Mouse (Mus musculus): ENCODE measurements around the gene Lgals7.
"Not testable (repeated sequence)": the region's sequence is repeated elsewhere in the genome, so short reads cannot be mapped to it uniquely, and the experiment has no call there.

Lgals7 gene

DNA sequence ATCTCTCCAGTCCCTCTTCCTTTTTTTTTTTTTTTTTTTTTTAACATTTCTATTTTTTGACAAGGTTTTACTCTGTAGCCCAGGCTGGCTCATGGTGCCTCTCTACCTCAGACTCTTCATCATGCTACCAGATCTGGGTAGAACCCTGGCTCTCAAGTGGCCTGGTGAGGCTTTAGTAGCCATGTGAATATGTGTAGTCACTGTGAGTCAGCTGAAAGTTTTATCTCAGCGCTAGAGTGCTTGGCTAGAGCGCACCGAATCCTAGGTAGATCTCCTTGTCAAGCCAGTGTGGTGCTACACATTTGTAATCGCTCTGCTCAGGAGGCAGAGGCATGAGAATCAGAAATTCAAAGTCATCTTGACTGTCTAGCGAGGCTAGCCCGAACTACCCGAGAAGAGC, 13.5 kb downstream of the Lgals7 start:
- DNase-seq (ENCODE audit: inconsistent ontology term), result no peak

- DNase-seq (ENCODE audit: inconsistent ontology term), result no peak
Observed at GRCm38 (mm10) chr7:28877856-28878255, 14.2 kb downstream of the Lgals7 start.

- DNase-seq (ENCODE audit: inconsistent ontology term), result no peak
Observed at GRCm38 (mm10) chr7:28879606-28880005, 16.0 kb downstream of the Lgals7 start.

GRCm38 (mm10) chr7:28880554-28880953, 16.9 kb downstream of the Lgals7 start:
- DNase-seq (ENCODE audit: inconsistent ontology term), result no peak

GRCm38 (mm10) chr7:28881199-28881598, 17.5 kb downstream of the Lgals7 start, which contains the start of gene Capn12:
Capn12 (plus strand) TSS chr7:28881422.
- no peak for DNase-seq (ENCODE audit: inconsistent ontology term)

GRCm38 (mm10) chr7:28883039-28883438, 19.4 kb downstream of the Lgals7 start:
- no peak for DNase-seq (ENCODE audit: inconsistent ontology term)

DNA sequence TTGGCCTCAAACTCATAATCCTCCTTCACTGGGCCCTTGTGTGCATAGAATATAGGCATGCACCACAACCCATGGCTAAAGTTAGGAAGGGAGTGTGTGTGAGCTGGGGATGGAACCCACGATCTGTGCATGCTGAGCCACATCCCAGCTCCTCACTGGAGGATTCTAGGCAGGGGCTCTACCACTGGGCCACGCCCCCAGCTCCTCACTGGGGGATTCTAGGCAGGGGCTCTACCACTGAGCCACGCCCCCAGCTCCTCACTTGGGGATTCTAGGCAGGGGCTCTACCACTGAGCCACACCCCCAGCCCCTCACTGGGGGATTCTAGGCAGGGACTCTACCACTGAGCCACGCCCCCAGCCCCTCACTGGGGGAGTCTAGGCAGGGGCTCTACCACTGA, 20.1 kb downstream of the Lgals7 start:
- DNase-seq (ENCODE audit: inconsistent ontology term), result not testable (repeated sequence)

DNA sequence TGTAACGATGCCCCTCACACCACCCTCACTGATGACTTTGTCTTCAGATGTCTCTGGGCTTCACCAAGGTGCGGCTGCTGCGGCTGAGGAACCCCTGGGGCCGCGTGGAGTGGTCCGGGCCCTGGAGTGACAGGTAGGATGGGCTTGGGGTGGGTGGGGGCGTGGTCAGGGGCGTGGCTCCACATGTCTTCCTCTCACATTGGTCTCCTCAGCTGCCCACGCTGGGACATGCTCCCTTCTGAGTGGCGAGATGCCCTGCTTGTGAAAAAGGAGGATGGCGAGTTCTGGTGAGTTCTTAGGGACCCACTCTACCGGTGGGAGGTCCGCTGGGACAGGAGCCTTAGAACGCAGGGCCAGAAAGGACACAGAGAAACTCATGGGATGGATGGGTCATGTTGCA, 22.8 kb downstream of the Lgals7 start:
- DNase-seq (ENCODE audit: inconsistent ontology term), result no peak

DNA sequence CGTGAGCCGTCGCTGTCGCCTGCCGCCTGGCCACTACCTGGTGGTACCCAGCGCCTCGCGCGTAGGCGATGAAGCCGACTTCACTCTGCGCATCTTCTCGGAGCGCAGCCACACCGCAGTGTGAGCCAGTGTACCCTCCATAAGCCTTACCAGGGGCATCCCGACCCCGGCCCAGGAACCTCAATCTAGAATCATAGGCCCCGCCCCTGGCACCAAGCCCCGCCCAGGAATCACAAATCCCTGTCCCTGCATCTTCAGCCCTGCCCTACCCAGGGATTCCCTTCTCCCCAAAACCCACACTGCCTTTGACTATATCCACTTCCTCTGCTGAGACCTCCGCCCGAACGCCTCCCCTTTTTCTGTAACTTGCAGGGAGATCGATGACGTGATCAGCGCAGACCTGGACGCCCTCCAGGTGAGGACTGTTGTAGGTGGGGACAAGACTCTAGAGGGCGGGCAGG, 25.1 kb downstream of the Lgals7 start:
- DNase-seq (ENCODE audit: inconsistent ontology term), result peak; percentile 46

- no peak for DNase-seq (ENCODE audit: inconsistent ontology term)
Observed at GRCm38 (mm10) chr7:28892601-28893000, 28.9 kb downstream of the Lgals7 start.

DNA sequence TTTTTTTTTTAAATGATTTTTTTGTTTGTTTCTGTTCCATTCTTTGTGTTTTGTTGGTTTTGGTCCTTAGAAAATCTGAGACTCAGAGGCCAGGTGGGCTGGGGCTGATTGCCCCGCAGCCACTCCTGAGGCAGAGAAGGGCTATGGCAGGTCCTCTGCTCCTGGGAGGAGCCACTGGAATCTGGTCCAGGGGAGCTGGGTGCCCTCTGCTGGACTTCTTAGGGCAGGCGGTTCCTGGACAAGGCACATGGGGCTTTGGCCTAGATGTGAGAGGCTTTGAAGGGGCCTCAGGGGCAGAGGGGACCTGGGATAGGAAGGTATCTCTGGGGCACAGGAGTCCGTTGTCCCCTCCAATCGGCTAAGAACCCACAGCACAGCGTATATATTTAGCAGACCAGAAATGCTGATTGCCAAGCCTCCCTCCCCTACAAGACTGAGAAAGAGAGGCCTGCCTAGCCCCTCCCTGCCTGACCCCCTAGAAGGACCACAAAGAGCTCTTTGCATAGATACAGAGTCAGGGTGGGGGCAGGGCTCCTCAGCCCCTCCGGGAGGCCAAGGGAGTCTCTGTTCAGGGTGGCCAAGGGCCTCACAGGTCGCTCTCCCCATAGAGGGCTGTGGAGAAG, 30.1 kb downstream of the Lgals7 start:
- peak; percentile 71 for DNase-seq (ENCODE audit: inconsistent ontology term)

DNA sequence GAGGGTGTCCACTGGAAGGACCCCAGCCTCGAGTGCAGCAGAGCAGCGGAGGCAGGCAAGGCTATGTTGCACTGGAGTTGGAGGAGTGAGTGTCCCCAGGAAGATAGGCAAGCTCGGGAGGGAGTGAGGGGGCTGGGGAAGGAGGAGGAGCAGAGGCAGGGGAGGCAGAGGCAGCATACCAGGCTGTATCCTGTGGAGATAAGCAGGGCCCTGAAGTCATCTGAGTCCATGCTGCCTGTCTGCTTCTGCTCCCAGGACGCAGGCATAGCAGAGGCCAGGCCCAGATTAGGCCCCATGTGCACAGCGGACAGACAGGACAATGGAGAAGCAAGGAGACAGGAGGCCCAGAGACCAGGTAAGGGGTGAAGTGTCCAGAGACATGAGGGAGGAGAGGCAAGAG, 31.3 kb downstream of the Lgals7 start:
- no peak for DNase-seq (ENCODE audit: inconsistent ontology term)

- no peak for DNase-seq (ENCODE audit: inconsistent ontology term)
Observed at GRCm38 (mm10) chr7:28897661-28898060, 34.0 kb downstream of the Lgals7 start.

GRCm38 (mm10) chr7:28899972-28900371, 36.3 kb downstream of the Lgals7 start:
- no peak for DNase-seq (ENCODE audit: inconsistent ontology term)

DNA sequence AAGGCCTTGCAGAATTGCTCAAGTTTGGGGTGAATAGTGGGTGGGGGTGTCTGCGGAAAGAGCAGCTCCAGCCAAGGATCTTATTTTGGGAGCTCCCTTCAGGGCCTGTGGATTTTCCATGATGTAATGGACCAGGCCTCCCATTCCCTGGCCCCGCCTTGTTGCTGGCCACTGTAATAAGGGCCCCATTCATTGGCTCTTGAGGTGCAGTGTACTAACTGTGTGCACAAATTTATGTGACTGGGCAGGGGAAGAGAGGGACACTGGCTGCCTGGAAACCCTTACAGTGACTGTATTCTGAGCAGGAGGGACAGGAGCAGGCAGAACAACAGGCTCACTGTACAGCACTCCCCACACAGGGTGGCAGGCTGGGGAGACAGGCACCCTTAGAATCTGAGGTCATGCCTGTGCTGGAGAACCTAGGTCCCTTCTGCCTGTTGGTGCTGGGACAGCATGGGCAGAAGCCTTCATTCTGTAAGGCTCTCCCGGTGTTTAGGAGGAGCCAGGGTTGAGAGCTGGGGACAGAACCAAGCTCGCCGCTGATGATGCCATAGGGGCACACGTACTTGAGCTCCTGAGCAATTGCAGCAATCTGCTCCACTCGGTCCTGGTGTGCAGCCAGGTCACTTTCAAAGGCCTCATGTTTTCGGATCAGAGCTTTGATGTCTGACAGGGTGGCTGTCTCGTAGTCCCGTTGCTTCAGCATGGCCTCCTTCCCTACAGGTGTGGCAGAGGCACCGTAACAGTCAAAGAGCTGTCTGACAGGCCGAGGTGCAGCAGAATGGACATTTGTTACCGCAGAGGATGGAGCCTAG, 37.9 kb downstream of the Lgals7 start:
- DNase-seq (ENCODE audit: inconsistent ontology term), result peak; percentile 54

- DNase-seq (ENCODE audit: inconsistent ontology term), result no peak
Observed at GRCm38 (mm10) chr7:28902180-28902579, 38.5 kb downstream of the Lgals7 start.

DNA sequence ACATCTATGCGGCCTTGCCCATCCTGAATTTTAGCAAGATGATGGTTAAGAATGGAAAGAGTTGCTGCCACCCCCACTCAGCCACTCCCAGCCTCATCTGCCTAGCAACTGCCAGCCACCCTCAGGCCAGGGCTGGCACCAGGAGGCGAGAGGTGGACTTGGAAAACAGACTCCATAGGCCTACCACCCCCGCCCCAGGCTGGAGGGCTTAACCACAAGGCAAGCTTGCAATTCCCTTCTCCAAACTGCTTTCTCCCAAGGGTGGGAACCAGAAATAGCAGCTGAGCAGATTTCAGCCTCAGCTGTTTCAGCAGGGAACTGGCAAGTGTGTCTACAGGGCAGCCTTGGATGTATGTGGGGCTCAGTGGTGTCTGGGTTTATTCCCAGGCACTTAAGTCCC, 39.2 kb downstream of the Lgals7 start:
- DNase-seq (ENCODE audit: inconsistent ontology term), result no peak

GRCm38 (mm10) chr7:28903778-28904177, 40.1 kb downstream of the Lgals7 start:
- DNase-seq (ENCODE audit: inconsistent ontology term), result no peak

GRCm38 (mm10) chr7:28907195-28907594, 43.5 kb downstream of the Lgals7 start:
- no peak for DNase-seq (ENCODE audit: inconsistent ontology term)

- DNase-seq (ENCODE audit: inconsistent ontology term), result no peak
Observed at GRCm38 (mm10) chr7:28911632-28912031, 48.0 kb downstream of the Lgals7 start.

DNA sequence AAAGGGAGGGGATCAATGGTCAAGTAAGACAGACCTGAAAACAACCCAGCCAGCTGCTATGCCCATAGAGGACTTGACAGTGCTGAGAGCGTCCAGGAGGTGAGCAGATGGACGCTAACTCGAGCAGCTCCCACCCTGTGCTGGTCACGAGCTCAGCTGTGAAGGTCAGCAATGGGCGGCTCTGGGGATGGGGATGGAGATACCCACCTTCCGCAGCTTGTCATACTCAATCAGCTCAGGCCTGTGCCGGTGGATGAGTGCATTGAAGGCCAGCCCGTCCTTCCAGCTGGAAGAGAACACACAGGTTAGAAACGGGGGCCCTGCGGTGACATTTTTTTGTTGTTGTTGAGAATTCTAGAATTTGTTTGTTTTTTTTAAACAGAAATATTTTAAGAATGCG, 49.5 kb downstream of the Lgals7 start:
- no peak for DNase-seq (ENCODE audit: inconsistent ontology term)

All from Muller cell, postnatal 12 days (primary cell).